Mouse (Mus musculus): ENCODE measurements around the gene Olfr90.
"Not testable (repeated sequence)": the region's sequence is repeated elsewhere in the genome, so short reads cannot be mapped to it uniquely, and the experiment has no call there.

- TF ChIP-seq USF1 (IDR thresholded peaks at IDR 0.05; ENCODE audit: low read depth); CTCF (IDR thresholded peaks at IDR 0.05; ENCODE audit: control insufficient read depth, insufficient read depth, insufficient read length): not testable (repeated sequence)
Observed at GRCm38 (mm10) chr17:37131366-37131765, 43.1 kb upstream of the Olfr90 start.

All from C2C12 (cell line).